Mouse (Mus musculus) heart, embryonic 11.5 days (tissue): ENCODE data around the gene Tagln2. TPM values are rescaled to one million over a fixed set of nuclear protein-coding genes. Genes with fewer than 3 reads are reported as not detected.

Experiments used
- ATAC-seq: fragments of 200-750 bp; cut with Nextera tagmentation; replicated peaks from 2 replicates; pipeline ENCODE4 v1.8.0; 2017; ENCODE audit warnings: moderate library complexity; ENCODE audit not compliant: insufficient number of reproducible peaks, low FRiP score, low TSS enrichment
- H3K27ac ChIP-seq: fragments of 300-500 bp; sonication (generic); 2 replicates; pipeline ENCODE4 v1.5.1; 2014; ENCODE audit warnings: mild to moderate bottlenecking, low read depth, low read length
- H3K27me3 ChIP-seq: fragments of 300-500 bp; sonication (generic); 2 replicates; pipeline ENCODE4 v1.6.1; 2014; ENCODE audit warnings: mild to moderate bottlenecking, low read length, mixed read lengths; ENCODE audit not compliant: control insufficient read depth, insufficient read depth
- H3K36me3 ChIP-seq: fragments of 300-500 bp; sonication (generic); 2 replicates; pipeline ENCODE4 v1.6.1; 2014; ENCODE audit warnings: mild to moderate bottlenecking, low read length, moderate library complexity, mixed read lengths; ENCODE audit not compliant: control insufficient read depth, insufficient read depth
- H3K4me1 ChIP-seq: fragments of 300-500 bp; sonication (generic); 2 replicates; pipeline ENCODE4 v1.6.1; 2014; ENCODE audit warnings: low read length; ENCODE audit not compliant: control insufficient read depth, insufficient read depth
- H3K4me2 ChIP-seq: fragments of 300-500 bp; sonication (generic); 2 replicates; pipeline ENCODE4 v1.6.1; 2014; ENCODE audit warnings: mild to moderate bottlenecking, moderate library complexity
- H3K4me3 ChIP-seq: fragments of 300-500 bp; sonication (generic); 2 replicates; pipeline ENCODE4 v1.5.1; 2014; ENCODE audit warnings: low read depth, low read length
- H3K9ac ChIP-seq: fragments of 300-500 bp; sonication (generic); 2 replicates; pipeline ENCODE4 v1.6.1; 2014; ENCODE audit warnings: mild to moderate bottlenecking, low read depth, low read length, moderate library complexity
- H3K9me3 ChIP-seq: fragments of 300-500 bp; sonication (generic); replicated peaks from 2 replicates; pipeline ENCODE4 v1.6.1; 2016; ENCODE audit warnings: low read length; ENCODE audit not compliant: control insufficient read depth
- WGBS: fragments of 180-500 bp; shearing (Covaris S2); extraction: QIAGEN DNeasy Blood & Tissue Kit; methylation state at CpG from one replicate; pipeline ENCODE4 v1.1.7; 2014; ENCODE audit not compliant: insufficient replicate concordance; 5-methylcytosine and 5-hydroxymethylcytosine counted together
- polyA plus RNA-seq: library from polyadenylated mRNA; unstranded; fragments of >200 nt; fragmentation: Nextera tagmentation; extraction: Ambion mirVana; gene quantifications from 2 replicates; pipeline ENCODE4 v1.2.1, GENCODE M21; 2014

Gene Tagln2
- polyA plus RNA-seq, 1 experiment from 2014 or later: 248 TPM

DNA sequence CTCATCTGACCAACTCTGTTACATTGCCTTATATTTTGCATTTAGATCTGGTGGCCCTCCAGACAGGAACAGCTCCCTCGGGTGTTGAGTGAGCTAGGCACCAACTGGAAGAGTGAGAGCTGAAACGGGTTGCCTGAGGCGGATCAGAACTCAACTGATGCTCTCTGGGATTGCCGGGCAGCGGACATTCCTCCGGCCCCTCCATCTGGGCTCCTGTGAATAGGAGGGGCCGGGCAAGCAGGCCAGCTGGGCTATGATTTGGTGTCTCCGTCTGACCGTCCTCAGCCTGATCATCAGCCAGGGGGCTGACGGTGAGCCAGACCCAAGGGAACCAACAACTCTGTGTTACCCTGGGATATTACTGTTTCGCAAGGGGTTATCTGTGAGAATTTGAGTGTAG lies 15.6 kb upstream of the Tagln2 start:
- no peak overlapping the region for H3K27ac ChIP-seq
- H3K9ac ChIP-seq: no peak overlapping the region
- no peak overlapping the region for H3K4me3 ChIP-seq
- ATAC-seq: no peak
- 68% methylated on average over 11 of the region's 11 CpGs for WGBS
- H3K4me2 ChIP-seq: peak overlapping the region; percentile 7; the same call in 1 of the 2 replicates
- H3K9me3 ChIP-seq: no peaks in the 10 kb centered on the region
- H3K4me1 ChIP-seq: peaks cover 15% of the 10 kb centered on the region
- no peaks in the 10 kb centered on the region for H3K36me3 ChIP-seq
- no peaks in the 10 kb centered on the region for H3K27me3 ChIP-seq

DNA sequence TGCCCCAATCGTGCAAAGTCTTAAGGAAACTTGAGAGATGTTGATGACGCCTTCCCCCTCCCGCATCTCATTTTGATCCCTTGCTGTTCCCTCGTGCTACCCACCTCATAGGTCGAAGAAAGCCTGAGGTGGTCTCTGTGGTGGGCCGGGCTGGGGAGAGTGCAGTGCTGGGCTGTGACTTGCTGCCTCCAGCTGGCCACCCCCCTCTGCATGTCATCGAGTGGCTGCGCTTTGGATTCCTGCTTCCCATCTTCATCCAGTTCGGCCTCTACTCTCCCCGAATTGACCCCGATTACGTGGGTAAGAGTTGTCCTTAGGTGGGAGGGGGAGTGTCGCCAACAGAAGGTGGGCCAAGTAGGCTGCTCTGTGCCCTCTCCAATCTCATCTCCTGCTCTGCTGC lies 15.2 kb upstream of the Tagln2 start:
- no peak overlapping the region for H3K4me2 ChIP-seq
- peaks cover 15% of the 10 kb centered on the region for H3K4me1 ChIP-seq

DNA sequence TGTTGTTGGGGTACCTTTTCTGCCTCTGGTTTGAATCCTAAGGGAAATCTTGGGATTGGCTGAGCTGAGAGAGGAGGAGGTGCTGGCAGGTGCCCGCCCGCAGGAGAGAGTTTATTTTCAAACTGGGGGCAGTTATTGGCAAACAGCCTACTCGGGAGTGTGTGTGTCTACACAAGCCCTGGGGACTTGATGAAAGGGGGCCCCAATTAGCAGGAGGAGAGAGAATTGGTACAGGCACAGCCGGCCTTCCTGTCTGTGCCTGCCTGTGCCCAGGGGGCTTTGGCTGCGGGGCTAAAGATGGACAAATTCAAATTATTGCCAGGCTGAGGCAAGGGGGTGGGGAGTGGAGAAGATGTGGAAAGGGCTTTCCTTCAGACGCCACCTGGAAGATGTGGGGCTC lies 14.0 kb upstream of the Tagln2 start:
- H3K36me3 ChIP-seq: no peaks in the 10 kb centered on the region
- no peaks in the 10 kb centered on the region for H3K27me3 ChIP-seq
- H3K9ac ChIP-seq: no peak overlapping the region
- H3K4me1 ChIP-seq: peaks cover 15% of the 10 kb centered on the region
- no peak overlapping the region for H3K27ac ChIP-seq
- H3K4me3 ChIP-seq: no peak overlapping the region
- no peaks in the 10 kb centered on the region for H3K9me3 ChIP-seq
- WGBS: 69% methylated on average over 6 of the region's 6 CpGs
- no peak for ATAC-seq
- H3K4me2 ChIP-seq: no peak overlapping the region

More for the DNA sequence above, 15.2 kb upstream of the Tagln2 start:
- H3K36me3 ChIP-seq: no peaks in the 10 kb centered on the region
- no peak overlapping the region for H3K4me3 ChIP-seq
- no peaks in the 10 kb centered on the region for H3K9me3 ChIP-seq
- no peaks in the 10 kb centered on the region for H3K27me3 ChIP-seq
- ATAC-seq: no peak
- no peak overlapping the region for H3K9ac ChIP-seq
- H3K27ac ChIP-seq: no peak overlapping the region
- WGBS: 69% methylated on average over 13 of the region's 13 CpGs

DNA sequence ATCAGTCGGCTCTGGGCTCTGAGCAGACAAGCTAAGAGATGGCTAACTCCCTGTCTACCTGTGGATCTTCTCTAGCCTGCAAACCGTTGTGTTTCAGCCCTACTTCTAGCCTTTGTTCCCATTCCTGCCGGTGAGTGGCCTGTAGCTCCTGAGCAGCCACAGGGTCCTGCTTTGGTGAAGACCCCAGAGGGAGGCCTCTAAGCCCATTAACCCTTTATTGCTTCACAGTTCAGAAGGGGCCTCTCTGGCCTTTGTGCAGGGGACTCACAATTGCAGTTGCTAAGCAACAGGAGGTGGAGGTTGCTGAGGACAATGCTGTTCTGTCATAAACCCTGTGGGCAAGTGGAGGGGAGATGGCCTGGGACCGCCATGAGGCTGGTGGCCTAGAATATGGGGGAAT lies 13.6 kb upstream of the Tagln2 start:
- Histone ChIP-seq H3K27ac (no peak overlapping the region), H3K4me2 (no peak overlapping the region), H3K9me3 (no peaks in the 10 kb centered on the region), H3K4me3 (no peak overlapping the region), H3K4me1 (peaks cover 15% of the 10 kb centered on the region), H3K36me3 (no peaks in the 10 kb centered on the region), H3K9ac (no peak overlapping the region), H3K27me3 (no peaks in the 10 kb centered on the region)
- 58% methylated on average over 4 of the region's 4 CpGs for WGBS
- ATAC-seq: no peak

DNA sequence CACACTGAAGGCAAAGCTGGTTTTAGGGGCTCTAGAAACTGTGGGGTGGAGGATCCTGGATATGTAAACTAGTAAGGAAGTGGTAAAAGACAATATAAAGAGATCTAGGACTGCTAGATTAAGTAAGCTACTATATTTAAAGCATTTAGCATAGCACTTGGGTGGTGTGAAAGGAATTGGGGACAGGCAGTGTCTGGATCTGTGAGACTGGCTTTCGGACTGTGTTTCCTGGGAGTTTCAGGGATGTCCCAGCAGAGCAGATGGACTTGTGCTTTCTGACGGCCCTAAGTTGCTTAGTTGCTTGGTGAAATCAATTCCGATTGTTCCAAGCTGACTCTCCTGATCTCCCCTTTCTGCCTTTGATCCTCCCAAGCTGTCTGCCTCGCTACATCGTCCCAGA lies 13.2 kb upstream of the Tagln2 start:
- WGBS: 81% methylated on average over 5 of the region's 5 CpGs
- Histone ChIP-seq H3K27ac (no peak overlapping the region), H3K4me3 (no peak overlapping the region), H3K36me3 (no peaks in the 10 kb centered on the region), H3K9me3 (no peaks in the 10 kb centered on the region), H3K4me1 (peaks cover 15% of the 10 kb centered on the region), H3K27me3 (no peaks in the 10 kb centered on the region), H3K4me2 (no peak overlapping the region), H3K9ac (no peak overlapping the region)
- no peak for ATAC-seq

DNA sequence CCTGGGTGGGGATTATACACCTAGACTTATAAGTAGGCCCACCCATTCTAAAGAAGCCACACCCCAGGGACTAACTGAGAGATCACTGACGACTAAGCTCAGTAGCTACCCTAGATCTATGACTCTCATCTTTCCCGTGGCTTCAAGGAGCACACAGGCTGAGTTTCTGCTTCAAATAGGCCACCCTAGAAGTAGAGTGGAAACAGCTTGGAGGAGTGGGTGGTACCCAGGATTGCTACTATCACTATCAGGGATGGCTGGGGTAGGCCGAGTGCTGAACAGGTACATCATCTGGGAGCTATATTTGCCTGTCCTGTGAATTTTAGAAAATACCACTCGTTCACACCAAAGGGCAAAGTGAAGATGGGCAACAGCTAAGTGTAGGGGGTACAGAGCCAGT lies 12.0 kb upstream of the Tagln2 start:
- no peak overlapping the region for H3K27ac ChIP-seq

GRCm38 (mm10) chr1:172488831-172489230 lies 11.0 kb upstream of the Tagln2 start:
- Histone ChIP-seq H3K4me2 (no peak overlapping the region), H3K27ac (no peak overlapping the region), H3K36me3 (peaks cover 2% of the 10 kb centered on the region; the same call in 1 of the 2 replicates), H3K9me3 (no peaks in the 10 kb centered on the region), H3K4me1 (peaks cover 8% of the 10 kb centered on the region), H3K4me3 (no peak overlapping the region), H3K27me3 (no peaks in the 10 kb centered on the region), H3K9ac (no peak overlapping the region)
- 60% methylated on average over 7 of the region's 7 CpGs for WGBS
- no peak for ATAC-seq

More for the DNA sequence above, 12.0 kb upstream of the Tagln2 start:
- H3K27me3 ChIP-seq: no peaks in the 10 kb centered on the region
- peaks cover 10% of the 10 kb centered on the region for H3K4me1 ChIP-seq
- H3K9me3 ChIP-seq: no peaks in the 10 kb centered on the region
- H3K4me2 ChIP-seq: no peak overlapping the region
- 75% methylated on average over 4 of the region's 4 CpGs for WGBS
- H3K9ac ChIP-seq: no peak overlapping the region
- no peak overlapping the region for H3K4me3 ChIP-seq
- H3K36me3 ChIP-seq: no peaks in the 10 kb centered on the region
- no peak for ATAC-seq

DNA sequence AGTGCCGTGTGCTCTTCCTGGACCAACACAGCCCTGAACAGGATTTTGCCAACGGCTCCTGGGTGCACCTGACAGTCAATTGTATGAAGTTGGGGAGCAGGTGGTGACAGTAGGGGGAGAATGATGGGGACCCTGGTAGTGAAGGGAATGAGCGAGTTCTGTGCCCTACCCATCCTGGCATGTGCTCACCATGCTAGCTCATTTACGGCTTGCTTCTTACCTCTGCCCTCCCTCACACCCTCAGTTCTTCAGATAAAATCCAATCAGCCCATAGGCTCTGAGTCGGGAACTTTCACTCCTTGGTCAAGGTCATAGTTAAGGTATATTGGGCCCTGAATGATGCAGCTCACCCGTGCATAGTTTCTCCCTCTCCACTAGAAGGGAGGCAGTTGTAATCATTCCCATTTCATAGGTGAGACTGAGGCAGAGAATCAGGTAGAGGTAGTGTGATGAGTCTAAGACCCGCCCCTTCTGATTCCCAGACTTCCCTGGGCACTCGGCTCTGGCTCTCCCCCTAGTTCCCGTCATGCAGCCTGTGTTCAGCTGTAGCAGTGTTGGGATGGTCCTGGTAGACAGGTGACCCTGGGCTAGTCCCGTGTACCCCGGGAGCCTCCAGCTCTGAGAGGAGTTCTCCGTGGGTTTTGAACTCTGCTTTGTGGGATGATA lies 10.1 kb upstream of the Tagln2 start:
- Histone ChIP-seq H3K36me3 (peaks cover 2% of the 10 kb centered on the region; the same call in 1 of the 2 replicates), H3K9ac (no peak overlapping the region), H3K27ac (no peak overlapping the region)

GRCm38 (mm10) chr1:172490261-172490661 lies 9.6 kb upstream of the Tagln2 start:
- Histone ChIP-seq H3K27me3 (0 out of 2 replicates have a peak, but pooled peaks cover 2% of the 10 kb centered on the region), H3K4me1 (peaks cover 8% of the 10 kb centered on the region), H3K27ac (no peak overlapping the region), H3K4me2 (peak overlapping the region; percentile 58), H3K9me3 (no peaks in the 10 kb centered on the region), H3K4me3 (peak overlapping the region; percentile 36), H3K9ac (no peak overlapping the region), H3K36me3 (peaks cover 2% of the 10 kb centered on the region; the same call in 1 of the 2 replicates)
- peak; percentile 24; the same call in 1 of the 2 replicates for ATAC-seq
- WGBS: 5% methylated on average over 10 of the region's 10 CpGs

More for the DNA sequence above, 10.1 kb upstream of the Tagln2 start:
- Histone ChIP-seq H3K4me2 (peak overlapping the region; percentile 58), H3K4me1 (peaks cover 8% of the 10 kb centered on the region), H3K4me3 (peak overlapping the region; percentile 36), H3K9me3 (no peaks in the 10 kb centered on the region), H3K27me3 (no peaks in the 10 kb centered on the region)
- 52% methylated on average over 12 of the region's 12 CpGs for WGBS
- ATAC-seq: no peak
